Mouse (Mus musculus): ENCODE data around the gene 5830473C10Rik. TPM values are rescaled to one million over a fixed set of nuclear protein-coding genes. Genes with fewer than 3 reads are reported as not detected.

The 5830473C10Rik gene
- not detected in 2 replicates for polyA plus RNA-seq (2012; ENCODE audit: low replicate concordance)

GRCm38 (mm10) chr5:90560743-90561142, at the start of gene 5830473C10Rik:
Gene 5830473C10Rik (plus strand): TSS chr5:90561107.

GRCm38 (mm10) chr5:90518356-90519100, 42.4 kb upstream of the 5830473C10Rik start, which contains the start of gene Afm:
Gene Afm (plus strand): TSS chr5:90518932.

DNA sequence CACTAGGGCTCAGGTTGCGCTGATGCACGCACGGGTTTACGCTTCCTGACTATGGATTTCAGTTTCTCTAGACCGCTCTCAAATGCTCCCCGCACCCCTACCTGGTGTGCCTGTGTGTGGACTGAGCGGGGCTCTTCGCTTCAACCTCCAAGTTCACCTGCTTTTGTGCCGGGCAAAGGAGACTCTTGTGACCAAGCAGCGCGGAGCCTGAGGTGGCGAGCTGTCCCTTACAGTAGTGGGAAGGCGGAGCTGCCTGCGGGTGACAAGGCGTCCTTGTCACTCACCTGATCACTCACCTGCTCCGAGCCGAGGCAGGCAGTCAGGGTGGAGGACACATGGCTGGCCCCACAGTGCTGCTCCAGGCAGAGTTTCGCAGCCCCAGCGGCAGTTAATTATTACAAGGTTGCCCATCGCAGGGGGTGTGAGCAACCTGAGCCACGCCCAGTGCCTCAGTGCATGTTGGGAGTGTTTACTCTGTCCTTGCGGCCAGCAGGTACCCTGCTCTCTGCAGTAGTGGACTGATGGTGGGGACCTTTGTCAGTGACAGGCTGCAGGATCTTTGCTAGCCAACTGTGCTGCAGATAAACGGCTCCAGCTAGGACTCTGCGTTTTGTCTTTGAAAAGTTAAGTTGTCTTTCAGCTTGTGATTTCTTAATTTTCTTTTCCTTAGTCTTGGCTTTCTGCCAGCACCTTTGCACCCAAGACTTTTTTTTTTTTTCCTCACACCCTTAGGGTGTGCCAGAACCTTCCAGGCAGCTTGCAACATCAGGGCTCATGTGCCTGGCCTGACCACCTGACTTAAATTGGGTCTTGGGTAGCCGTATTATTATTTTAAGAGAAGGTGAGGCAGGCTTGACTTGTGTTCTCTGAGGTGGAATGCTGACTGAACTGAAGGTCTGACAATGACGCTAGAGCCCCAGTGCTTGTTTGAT, 79.6 kb downstream of the 5830473C10Rik start, which contains the start of gene Rassf6:
TSS of gene Rassf6 (minus strand) at position 372 of the 932 bp plus-strand sequence.

Other genes with a start within 250 kb of the 5830473C10Rik start
- gene Ankrd17, start 194.5 kb upstream of the 5830473C10Rik start, polyA plus RNA-seq (2012; ENCODE audit: low replicate concordance) = 9.2 and 22.1 TPM in 2 replicates
- gene Gm9958, start 193.9 kb upstream of the 5830473C10Rik start, polyA plus RNA-seq (2012; ENCODE audit: low replicate concordance) = 0.11 and 0.36 TPM in 2 replicates
- gene Alb, start 100.2 kb upstream of the 5830473C10Rik start, polyA plus RNA-seq (2012; ENCODE audit: low replicate concordance) = not detected in 2 replicates
- 0.13 TPM in 1 of 2 replicates, not detected in the other for gene Afp, start 70.4 kb upstream of the 5830473C10Rik start, polyA plus RNA-seq (2012; ENCODE audit: low replicate concordance)
- gene Afm, start 42.2 kb upstream of the 5830473C10Rik start, polyA plus RNA-seq (2012; ENCODE audit: low replicate concordance) = not detected in 2 replicates
- 0.33 and 0.45 TPM in 2 replicates for gene Rassf6, start 79.5 kb downstream of the 5830473C10Rik start, polyA plus RNA-seq (2012; ENCODE audit: low replicate concordance)
- gene Cxcl5, start 198.3 kb downstream of the 5830473C10Rik start, polyA plus RNA-seq (2012; ENCODE audit: low replicate concordance) = not detected in 2 replicates
- 0.34 and 0.65 TPM in 2 replicates for gene Ppbp, start 207.4 kb downstream of the 5830473C10Rik start, polyA plus RNA-seq (2012; ENCODE audit: low replicate concordance)
- 2.0 and 2.3 TPM in 2 replicates for gene Pf4, start 211.3 kb downstream of the 5830473C10Rik start, polyA plus RNA-seq (2012; ENCODE audit: low replicate concordance)
- 0.24 TPM in 1 of 2 replicates, not detected in the other for gene Cxcl3, start 225.0 kb downstream of the 5830473C10Rik start, polyA plus RNA-seq (2012; ENCODE audit: low replicate concordance)
- not detected in 2 replicates for gene Cxcl15, start 233.4 kb downstream of the 5830473C10Rik start, polyA plus RNA-seq (2012; ENCODE audit: low replicate concordance)